Mouse (Mus musculus) left cerebral cortex, adult 2 months (tissue): ENCODE measurements at regions not wholly inside any gene's neighbourhood (a gene's known extent, or its start where the extent isn't known, plus 50 kb on each side); places are given as distances from the start of the nearest gene placed in this dataset.

Source experiments
- DNase-seq, 2 experiments: peaks; one replicate each; pipeline ENCODE4 v3.0.0; 2021 to 2022; ENCODE audit warnings: low spot score in 2 of 2, mixed read lengths in 1 of 2; ENCODE audit errors: extremely low spot score in 1 of 2
- H3K27ac ChIP-seq: fragments of 200-600 bp; 2 replicates; pipeline ENCODE4 v1.8.1; 2022
- H3K4me3 ChIP-seq: fragments of 200-600 bp; 2 replicates; pipeline ENCODE4 v1.8.1; 2022
- CTCF ChIP-seq: fragments of 200-600 bp; IDR thresholded peaks from 2 replicates; pipeline ENCODE4 v1.8.1; 2022; ENCODE audit warnings: antibody characterized with exemption, mild to moderate bottlenecking, moderate library complexity
- intact Hi-C: fragments of 180-260 bp; cut with DNase I; formaldehyde crosslinking; loops from one replicate; pipeline ENCODE4 v1.15.1; 2025

DNA sequence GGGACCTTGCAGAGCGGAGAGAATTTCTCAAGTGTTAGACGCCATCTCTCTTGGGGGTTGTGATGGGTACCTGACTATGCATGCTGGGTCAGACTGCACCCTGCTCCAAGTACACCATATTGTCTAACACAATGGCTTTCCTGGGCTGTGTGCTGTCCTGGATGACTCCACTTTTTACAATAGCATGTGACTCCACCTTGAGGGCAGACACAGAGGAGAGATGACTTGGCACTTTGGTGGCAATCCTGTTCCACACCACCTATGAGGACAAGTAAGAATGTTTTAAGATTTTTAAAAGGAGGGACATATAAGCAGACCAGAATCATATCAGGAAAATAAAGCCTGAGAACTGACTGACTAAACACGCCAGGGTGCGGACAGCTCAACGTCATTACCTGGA is 254.5 kb upstream of the Rnaseh2b start:
- no peak for DNase-seq
- intact Hi-C loops, result no loop called here
- Histone ChIP-seq H3K27ac (no peak overlapping the region), H3K4me3 (no peak overlapping the region)
- no peak for TF ChIP-seq CTCF

DNA sequence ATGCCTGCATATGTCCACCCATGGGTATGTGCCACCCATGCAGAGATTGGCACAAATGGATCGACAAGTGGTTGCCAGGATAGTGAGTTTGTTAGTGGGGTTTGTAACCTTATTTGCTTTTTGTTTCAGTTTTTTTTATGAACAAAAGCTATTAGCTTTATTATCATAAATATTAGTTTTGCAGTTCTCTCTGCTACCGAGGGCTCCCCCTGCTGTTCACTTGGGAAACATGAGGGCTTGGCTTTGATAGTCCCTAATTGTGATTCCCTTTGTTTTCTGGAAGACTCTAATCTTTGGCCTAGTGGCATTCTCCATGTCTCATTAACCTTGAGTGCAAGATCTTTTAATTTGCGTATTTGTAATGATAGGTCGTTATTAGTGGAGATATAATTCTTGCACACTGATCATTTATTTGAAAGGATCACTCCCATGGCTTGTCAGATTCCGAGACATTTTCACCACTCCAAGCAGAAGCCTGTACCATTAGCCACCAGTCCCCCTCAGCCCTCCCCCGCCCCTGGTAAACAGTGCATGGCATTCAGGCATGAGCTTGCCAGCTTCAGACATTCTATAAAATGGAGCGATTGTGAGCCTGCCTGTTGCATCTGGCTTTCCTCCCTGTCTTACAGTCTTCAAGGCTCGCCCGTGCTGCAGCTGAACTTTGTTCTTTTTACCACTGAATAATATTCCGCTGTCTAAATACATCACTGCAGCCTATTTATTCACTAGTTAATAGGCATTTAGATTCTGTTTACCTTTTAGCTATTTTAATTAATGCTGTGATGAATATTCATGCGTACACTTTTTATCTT is 249.9 kb upstream of the Rnaseh2b start:
- Histone ChIP-seq H3K4me3 (no peak overlapping the region), H3K27ac (no peak overlapping the region; the same call in 1 of the 2 replicates)
- DNase-seq, result peak; percentile 58 to 61
- intact Hi-C loops, result loop anchor here (1.0 to 10.0 kb wide), 5 partner anchors 210 to 472 kb away; partner anchors contain the start of gene Gucy1b2
- peak; percentile 93 for TF ChIP-seq CTCF

DNA sequence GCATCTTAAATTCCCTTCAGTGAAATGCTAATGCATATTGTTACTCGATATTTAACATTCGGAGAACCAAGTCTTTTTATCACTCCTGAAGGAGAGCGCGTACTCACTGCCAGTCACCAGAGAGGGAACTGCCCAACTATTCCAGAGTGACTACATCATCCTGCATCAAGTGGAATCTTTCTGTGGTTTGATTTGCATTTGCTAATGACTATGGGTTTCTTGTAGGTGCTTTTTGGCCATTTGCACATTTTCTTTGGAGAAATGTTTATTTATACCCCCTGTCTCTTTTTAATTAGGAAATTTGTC is 249.3 kb upstream of the Rnaseh2b start:
- intact Hi-C loops, result loop anchor here (2.0 to 10.0 kb wide), 4 partner anchors 209 to 472 kb away; partner anchors contain the start of gene Gucy1b2
- Histone ChIP-seq H3K4me3 (no peak overlapping the region), H3K27ac (no peak overlapping the region)
- TF ChIP-seq CTCF, result no peak
- DNase-seq, result no peak

- no peak for TF ChIP-seq CTCF
- no peak for DNase-seq
- intact Hi-C loops, result no loop called here
- no peak overlapping the region for H3K27ac ChIP-seq
- no peak overlapping the region for H3K4me3 ChIP-seq
Observed at GRCm38 (mm10) chr14:62050941-62051340, 241.4 kb upstream of the Rnaseh2b start.

- Histone ChIP-seq H3K27ac (no peak overlapping the region), H3K4me3 (no peak overlapping the region)
- TF ChIP-seq CTCF, result no peak
- DNase-seq, result no peak
- intact Hi-C loops, result no loop called here
Observed at GRCm38 (mm10) chr14:62051923-62052322, 240.5 kb upstream of the Rnaseh2b start.

- no peak for DNase-seq
- intact Hi-C loops, result no loop called here
- TF ChIP-seq CTCF, result no peak
- Histone ChIP-seq H3K27ac (no peak overlapping the region), H3K4me3 (no peak overlapping the region)
Observed at GRCm38 (mm10) chr14:62053004-62053403, 239.4 kb upstream of the Rnaseh2b start.

- DNase-seq, result no peak
- TF ChIP-seq CTCF, result no peak
- Histone ChIP-seq H3K27ac (no peak overlapping the region), H3K4me3 (no peak overlapping the region)
- intact Hi-C loops, result no loop called here
Observed at GRCm38 (mm10) chr14:62057096-62057495, 235.3 kb upstream of the Rnaseh2b start.

GRCm38 (mm10) chr14:62058100-62058499 is 234.3 kb upstream of the Rnaseh2b start:
- Histone ChIP-seq H3K27ac (no peak overlapping the region), H3K4me3 (no peak overlapping the region)
- no peak for DNase-seq
- no peak for TF ChIP-seq CTCF
- intact Hi-C loops, result no loop called here

DNA sequence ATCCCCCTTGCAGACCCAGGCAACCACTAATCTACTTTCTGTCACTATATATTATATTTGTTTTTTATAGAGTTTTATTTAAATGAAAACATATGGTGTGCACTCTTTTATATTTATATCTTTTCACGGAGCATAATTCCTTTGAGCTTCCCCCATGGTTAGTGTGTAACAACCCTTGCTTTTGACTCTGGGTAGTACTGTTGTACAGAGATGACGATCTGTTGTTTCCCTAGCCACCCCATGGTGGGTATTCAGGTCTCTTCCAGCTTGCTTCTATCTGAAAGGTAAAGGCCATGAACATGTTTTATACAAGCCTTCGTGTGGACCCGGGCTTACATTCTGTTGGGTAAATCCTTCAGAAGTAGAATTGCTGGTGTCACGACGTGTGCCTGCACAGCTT is 221.2 kb upstream of the Rnaseh2b start:
- no peak for TF ChIP-seq CTCF
- no peak overlapping the region for H3K4me3 ChIP-seq
- intact Hi-C loops, result loop anchor here (5.0 kb wide), 1 partner anchor 91 kb away; no protein-coding TSS in a partner anchor
- DNase-seq, result no peak
- H3K27ac ChIP-seq, result no peak overlapping the region

GRCm38 (mm10) chr14:62084047-62084446 is 208.3 kb upstream of the Rnaseh2b start:
- TF ChIP-seq CTCF, result peak; percentile 1; the same call in 1 of the 2 replicates
- DNase-seq, result no peak
- H3K27ac ChIP-seq, result no peak overlapping the region
- H3K4me3 ChIP-seq, result no peak overlapping the region
- intact Hi-C loops, result no loop called here

DNA sequence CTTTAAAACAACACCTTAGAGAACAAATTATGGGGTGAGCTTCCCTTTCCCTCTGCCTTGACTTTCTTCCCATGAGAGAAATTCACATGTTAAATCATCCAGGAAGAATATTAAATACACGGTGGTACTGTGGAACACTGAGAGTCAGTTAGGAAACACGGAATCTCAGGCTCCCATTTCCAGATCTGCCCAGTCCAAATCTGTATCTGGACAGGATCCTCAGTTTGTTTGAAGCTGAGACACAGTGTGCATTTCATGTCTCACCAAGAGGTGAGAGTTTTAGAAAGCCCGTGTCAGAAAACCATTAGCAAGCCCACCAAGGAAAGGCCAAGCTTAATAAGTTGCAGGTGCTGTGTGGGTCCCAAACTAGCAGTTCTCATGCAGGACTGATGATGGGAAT is 204.2 kb upstream of the Rnaseh2b start:
- no peak for TF ChIP-seq CTCF
- DNase-seq, result no peak
- Histone ChIP-seq H3K4me3 (no peak overlapping the region), H3K27ac (no peak overlapping the region)
- intact Hi-C loops, result no loop called here

DNA sequence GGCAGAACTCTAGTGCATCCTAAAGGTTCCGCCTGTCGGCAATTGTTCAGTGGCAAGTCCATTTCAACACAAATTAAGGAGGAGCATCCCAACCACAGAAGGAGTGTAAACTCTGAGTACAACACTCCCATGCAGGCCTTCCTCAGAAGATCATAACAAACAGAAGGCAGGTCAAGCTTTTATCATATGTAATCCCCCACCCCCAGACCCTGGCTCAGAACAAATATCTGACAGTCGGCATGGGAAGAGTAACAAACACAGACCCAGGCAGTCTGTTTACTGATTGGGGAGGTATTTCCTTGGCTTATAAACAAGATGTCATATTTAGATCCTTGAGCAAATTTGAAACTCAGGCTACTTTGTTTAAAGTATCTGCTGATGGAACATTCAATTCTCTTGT is 174.9 kb upstream of the Rnaseh2b start:
- intact Hi-C loops, result no loop called here
- no peak overlapping the region for H3K27ac ChIP-seq
- no peak for DNase-seq
- H3K4me3 ChIP-seq, result no peak overlapping the region
- no peak for TF ChIP-seq CTCF

DNA sequence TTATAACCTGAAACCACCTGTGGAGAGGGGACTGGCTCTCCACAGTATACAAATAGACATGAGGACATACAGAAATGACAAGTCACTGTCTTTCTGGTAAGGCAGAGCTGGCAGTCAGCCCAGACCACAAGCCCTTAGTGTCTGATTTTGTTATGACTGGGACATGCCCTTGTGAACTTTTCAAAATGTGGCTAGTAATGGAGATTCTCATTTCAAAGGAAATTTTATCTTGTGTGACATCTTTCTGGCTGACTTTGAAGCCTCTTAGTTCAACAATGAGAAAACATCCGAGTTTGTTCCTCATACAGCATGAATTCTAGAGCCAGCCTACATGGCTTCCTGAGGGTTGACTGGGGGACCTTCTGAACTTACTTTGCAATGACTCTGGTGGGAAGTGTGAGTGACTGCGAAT is 173.8 kb upstream of the Rnaseh2b start:
- Histone ChIP-seq H3K4me3 (no peak overlapping the region), H3K27ac (no peak overlapping the region)
- intact Hi-C loops, result no loop called here
- no peak for DNase-seq
- TF ChIP-seq CTCF, result no peak
